Mouse (Mus musculus): ENCODE results near the gene Fgl2. TPM values are rescaled to one million over a fixed set of nuclear protein-coding genes. Genes with fewer than 3 reads are reported as not detected.

The Fgl2 gene
- polyA plus RNA-seq, 1 experiment from 2014 or later, result 4.9 TPM

- Histone ChIP-seq H3K27me3 (ENCODE audit: insufficient read depth, low read length) (peaks cover 6% of the 10 kb centered on the region; the same call in 1 of the 2 replicates), H3K9me3 (ENCODE audit: low read length) (no peaks in the 10 kb centered on the region), H3K9ac (replicated peaks; ENCODE audit: low read length) (no peak overlapping the region), H3K27ac (ENCODE audit: low read length) (no peak overlapping the region), H3K4me3 (ENCODE audit: low read length) (no peak overlapping the region), H3K4me1 (ENCODE audit: insufficient read depth, low read length) (peaks cover 15% of the 10 kb centered on the region), H3K36me3 (ENCODE audit: insufficient read depth, low read length) (no peaks in the 10 kb centered on the region), H3K4me2 (replicated peaks; ENCODE audit: low read depth, low read length) (no peak overlapping the region)
- WGBS, result 41% methylated on average over 6 of the region's 6 CpGs
- ATAC-seq (ENCODE audit: low FRiP score, low TSS enrichment), result no peak; the same call in 1 of the 2 replicates
These were observed 10.2 kb downstream of the Fgl2 start for GRCm38 (mm10) chr5:21382678-21383077.

GRCm38 (mm10) chr5:21383392-21384251 is 11.2 kb downstream of the Fgl2 start:
- Histone ChIP-seq H3K4me2 (replicated peaks; ENCODE audit: low read depth, low read length) (peak overlapping the region; percentile 33), H3K9me3 (ENCODE audit: low read length) (no peaks in the 10 kb centered on the region), H3K4me1 (ENCODE audit: insufficient read depth, low read length) (peaks cover 15% of the 10 kb centered on the region), H3K27me3 (ENCODE audit: insufficient read depth, low read length) (peaks cover 6% of the 10 kb centered on the region; the same call in 1 of the 2 replicates), H3K4me3 (ENCODE audit: low read length) (no peak overlapping the region), H3K27ac (ENCODE audit: low read length) (peak overlapping the region; percentile 66), H3K9ac (replicated peaks; ENCODE audit: low read length) (peak overlapping the region; percentile 25; the same call in 1 of the 2 replicates), H3K36me3 (ENCODE audit: insufficient read depth, low read length) (no peaks in the 10 kb centered on the region)
- WGBS, result 18% methylated on average over 14 of the region's 14 CpGs
- ATAC-seq (ENCODE audit: low FRiP score, low TSS enrichment), result peak; percentile 73

- WGBS, result 74% methylated on average over 13 of the region's 13 CpGs
- no peaks in the 10 kb centered on the region for H3K9me3 ChIP-seq (ENCODE audit: low read length)
- H3K27ac ChIP-seq (ENCODE audit: low read length), result no peak overlapping the region
- no peak overlapping the region for H3K4me3 ChIP-seq (ENCODE audit: low read length)
- H3K4me1 ChIP-seq (ENCODE audit: insufficient read depth, low read length), result peaks cover 15% of the 10 kb centered on the region
- H3K27me3 ChIP-seq (ENCODE audit: insufficient read depth, low read length), result peaks cover 4% of the 10 kb centered on the region; the same call in 1 of the 2 replicates
- H3K9ac ChIP-seq (replicated peaks; ENCODE audit: low read length), result no peak overlapping the region
- no peak overlapping the region for H3K4me2 ChIP-seq (replicated peaks; ENCODE audit: low read depth, low read length)
- no peak for ATAC-seq (ENCODE audit: low FRiP score, low TSS enrichment)
- no peaks in the 10 kb centered on the region for H3K36me3 ChIP-seq (ENCODE audit: insufficient read depth, low read length)
These were observed 12.0 kb downstream of the Fgl2 start for GRCm38 (mm10) chr5:21384252-21384960.

- Histone ChIP-seq H3K9ac (replicated peaks; ENCODE audit: low read length) (no peak overlapping the region), H3K4me3 (ENCODE audit: low read length) (no peak overlapping the region), H3K27me3 (ENCODE audit: insufficient read depth, low read length) (peaks cover under 1% of the 10 kb centered on the region; the same call in 1 of the 2 replicates), H3K9me3 (ENCODE audit: low read length) (no peaks in the 10 kb centered on the region), H3K27ac (ENCODE audit: low read length) (no peak overlapping the region), H3K36me3 (ENCODE audit: insufficient read depth, low read length) (no peaks in the 10 kb centered on the region), H3K4me2 (replicated peaks; ENCODE audit: low read depth, low read length) (no peak overlapping the region), H3K4me1 (ENCODE audit: insufficient read depth, low read length) (peaks cover 15% of the 10 kb centered on the region)
- no peak for ATAC-seq (ENCODE audit: low FRiP score, low TSS enrichment)
- WGBS, result 89% methylated on average over 9 of the region's 9 CpGs
These were observed 12.5 kb downstream of the Fgl2 start for GRCm38 (mm10) chr5:21384976-21385375.

GRCm38 (mm10) chr5:21386432-21386831 is 14.0 kb downstream of the Fgl2 start:
- H3K36me3 ChIP-seq (ENCODE audit: insufficient read depth, low read length), result no peaks in the 10 kb centered on the region
- H3K27me3 ChIP-seq (ENCODE audit: insufficient read depth, low read length), result no peaks in the 10 kb centered on the region
- H3K4me1 ChIP-seq (ENCODE audit: insufficient read depth, low read length), result peaks cover 15% of the 10 kb centered on the region
- no peak overlapping the region for H3K9ac ChIP-seq (replicated peaks; ENCODE audit: low read length)
- no peak overlapping the region for H3K4me3 ChIP-seq (ENCODE audit: low read length)
- H3K4me2 ChIP-seq (replicated peaks; ENCODE audit: low read depth, low read length), result no peak overlapping the region
- no peak for ATAC-seq (ENCODE audit: low FRiP score, low TSS enrichment)
- H3K27ac ChIP-seq (ENCODE audit: low read length), result no peak overlapping the region
- WGBS, result 75% methylated on average over 4 of the region's 4 CpGs
- H3K9me3 ChIP-seq (ENCODE audit: low read length), result no peaks in the 10 kb centered on the region

GRCm38 (mm10) chr5:21387340-21387739 is 14.9 kb downstream of the Fgl2 start:
- no peak overlapping the region for H3K4me2 ChIP-seq (replicated peaks; ENCODE audit: low read depth, low read length)
- ATAC-seq (ENCODE audit: low FRiP score, low TSS enrichment), result no peak
- no peaks in the 10 kb centered on the region for H3K27me3 ChIP-seq (ENCODE audit: insufficient read depth, low read length)
- no peaks in the 10 kb centered on the region for H3K36me3 ChIP-seq (ENCODE audit: insufficient read depth, low read length)
- H3K27ac ChIP-seq (ENCODE audit: low read length), result no peak overlapping the region
- H3K9me3 ChIP-seq (ENCODE audit: low read length), result no peaks in the 10 kb centered on the region
- H3K4me3 ChIP-seq (ENCODE audit: low read length), result no peak overlapping the region
- no peak overlapping the region for H3K9ac ChIP-seq (replicated peaks; ENCODE audit: low read length)
- H3K4me1 ChIP-seq (ENCODE audit: insufficient read depth, low read length), result peaks cover 14% of the 10 kb centered on the region

GRCm38 (mm10) chr5:21388855-21389254 is 16.4 kb downstream of the Fgl2 start:
- Histone ChIP-seq H3K4me3 (ENCODE audit: low read length) (no peak overlapping the region), H3K27ac (ENCODE audit: low read length) (no peak overlapping the region), H3K4me1 (ENCODE audit: insufficient read depth, low read length) (peaks cover 2% of the 10 kb centered on the region; the same call in 1 of the 2 replicates), H3K9ac (replicated peaks; ENCODE audit: low read length) (no peak overlapping the region), H3K27me3 (ENCODE audit: insufficient read depth, low read length) (no peaks in the 10 kb centered on the region), H3K9me3 (ENCODE audit: low read length) (no peaks in the 10 kb centered on the region), H3K4me2 (replicated peaks; ENCODE audit: low read depth, low read length) (no peak overlapping the region), H3K36me3 (ENCODE audit: insufficient read depth, low read length) (no peaks in the 10 kb centered on the region)
- 81% methylated on average over 4 of the region's 4 CpGs for WGBS
- no peak for ATAC-seq (ENCODE audit: low FRiP score, low TSS enrichment)

GRCm38 (mm10) chr5:21391616-21392384 is 19.4 kb downstream of the Fgl2 start:
- Histone ChIP-seq H3K36me3 (ENCODE audit: insufficient read depth, low read length) (no peaks in the 10 kb centered on the region), H3K27me3 (ENCODE audit: insufficient read depth, low read length) (no peaks in the 10 kb centered on the region), H3K4me1 (ENCODE audit: insufficient read depth, low read length) (peaks cover 9% of the 10 kb centered on the region), H3K27ac (ENCODE audit: low read length) (no peak overlapping the region), H3K9ac (replicated peaks; ENCODE audit: low read length) (no peak overlapping the region), H3K9me3 (ENCODE audit: low read length) (no peaks in the 10 kb centered on the region), H3K4me3 (ENCODE audit: low read length) (no peak overlapping the region), H3K4me2 (replicated peaks; ENCODE audit: low read depth, low read length) (no peak overlapping the region)
- ATAC-seq (ENCODE audit: low FRiP score, low TSS enrichment), result peak; percentile 71; the same call in 1 of the 2 replicates
- WGBS, result 25% methylated on average over 12 of the region's 13 CpGs

- peaks cover 9% of the 10 kb centered on the region for H3K4me1 ChIP-seq (ENCODE audit: insufficient read depth, low read length)
- WGBS, result 79% methylated on average over 2 of the region's 2 CpGs
- H3K4me3 ChIP-seq (ENCODE audit: low read length), result no peak overlapping the region
- no peaks in the 10 kb centered on the region for H3K27me3 ChIP-seq (ENCODE audit: insufficient read depth, low read length)
- no peak overlapping the region for H3K27ac ChIP-seq (ENCODE audit: low read length)
- H3K36me3 ChIP-seq (ENCODE audit: insufficient read depth, low read length), result no peaks in the 10 kb centered on the region
- H3K9ac ChIP-seq (replicated peaks; ENCODE audit: low read length), result no peak overlapping the region
- no peak for ATAC-seq (ENCODE audit: low FRiP score, low TSS enrichment)
- no peak overlapping the region for H3K4me2 ChIP-seq (replicated peaks; ENCODE audit: low read depth, low read length)
- no peaks in the 10 kb centered on the region for H3K9me3 ChIP-seq (ENCODE audit: low read length)
These were observed 22.1 kb downstream of the Fgl2 start for GRCm38 (mm10) chr5:21394562-21394961.
